Mouse (Mus musculus): ENCODE measurements around the gene Mlkl. TPM values are rescaled to one million over a fixed set of nuclear protein-coding genes. Genes with fewer than 3 reads are reported as not detected.

Gene Mlkl
- total RNA-seq, 2 experiments from 2014 or later = 0.53 to 0.93 TPM

Other genes starting within 250 kb of the Mlkl start
- under 1 TPM; 0.38 to 0.62 TPM for gene Clec18a, start 245.8 kb downstream of the Mlkl start, total RNA-seq (2021)
- gene Pdpr, start 243.5 kb downstream of the Mlkl start, total RNA-seq (2021) = 100 to 1,000 TPM; 115 to 127 TPM
- 10 to 100 TPM; 30.5 to 35.0 TPM for gene Glg1, start 79.0 kb downstream of the Mlkl start, total RNA-seq (2021)
- 1 to 10 TPM; 3.5 to 4.2 TPM for gene Rfwd3, start 38.0 kb downstream of the Mlkl start, total RNA-seq (2021)
- under 1 TPM; 0.66 to 0.88 TPM for gene Fa2h, start 55.6 kb upstream of the Mlkl start, total RNA-seq (2021)
- gene Wdr59, start 183.9 kb upstream of the Mlkl start, total RNA-seq (2021) = 1 to 10 TPM; 7.5 to 8.3 TPM
- 10 to 100 TPM; 59.5 to 67.8 TPM for gene Znrf1, start 197.9 kb upstream of the Mlkl start, total RNA-seq (2021)